Mouse (Mus musculus) cerebellum, postnatal 14 days (tissue): ENCODE data around the gene Odf3b.

Experiments used
- DNase-seq, 2 experiments: peaks; one replicate each; pipeline ENCODE4 v3.0.0; 2021; ENCODE audit warnings: mixed read lengths in 2 of 2

Odf3b gene

DNA sequence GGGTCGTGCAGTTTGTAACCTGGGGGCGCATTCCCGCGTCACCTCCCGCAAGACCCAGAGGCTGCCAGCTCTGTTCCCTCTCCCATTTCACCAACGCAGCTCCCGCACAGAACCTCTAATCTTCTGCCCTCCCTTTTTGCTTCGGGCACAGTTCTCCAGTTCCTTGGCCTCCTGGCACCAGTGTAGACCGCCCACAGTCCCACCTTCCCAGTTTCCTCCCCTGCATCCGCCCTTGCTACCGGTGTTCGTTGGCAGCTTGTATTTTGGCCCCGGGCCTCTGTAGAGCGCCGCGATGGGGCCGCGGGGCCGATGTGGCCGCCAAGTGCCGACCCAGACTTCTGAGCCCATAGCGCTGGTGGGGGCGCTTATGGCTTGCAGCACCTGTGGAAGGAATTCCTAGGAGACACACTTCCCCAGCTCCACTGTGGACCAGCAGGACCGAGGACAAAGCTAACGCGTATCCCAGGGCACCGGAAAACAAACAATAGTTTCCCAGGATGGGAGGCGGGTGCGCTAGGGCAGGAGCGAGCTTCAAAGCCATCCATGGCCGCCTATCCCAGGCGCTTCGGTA lies at the start of gene Odf3b:
TSS of gene Odf3b (minus strand) at position 452 of the 571 bp plus-strand sequence.
- peak; percentile 81 to 87 for DNase-seq

DNA sequence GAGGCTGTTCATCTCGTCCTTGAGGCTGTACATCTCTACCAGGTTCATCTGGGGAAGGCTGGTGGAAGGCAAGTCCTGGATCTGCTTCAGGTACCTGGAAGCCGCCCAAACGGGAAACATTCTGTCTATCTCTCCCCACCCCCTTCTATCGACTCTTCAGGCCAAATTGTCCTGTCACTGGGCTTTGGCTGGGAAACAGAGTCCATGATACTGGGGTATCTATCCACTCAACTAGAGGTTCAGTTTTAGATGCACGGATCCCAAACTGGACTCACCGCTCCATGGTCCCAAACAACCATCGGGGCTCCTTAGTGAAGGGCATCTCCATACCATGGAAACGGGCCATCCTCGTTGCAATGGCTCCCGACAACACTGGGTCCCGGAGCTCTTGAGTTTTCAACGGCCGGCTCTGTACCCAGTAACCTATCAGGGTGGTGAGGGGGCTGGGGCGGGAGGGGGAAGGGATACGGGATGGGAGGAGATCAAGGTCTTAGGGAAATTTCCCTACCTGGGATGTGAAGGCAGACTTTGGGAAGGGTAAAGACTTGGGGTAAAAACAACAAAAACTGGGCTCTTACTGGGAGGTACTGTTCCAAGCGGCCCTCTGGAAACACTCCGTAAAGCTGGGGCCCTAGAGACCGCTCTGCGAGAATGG lies 49.2 kb upstream of the Odf3b start:
- peak in 1 of 2 experiments; percentile 40 for DNase-seq

DNA sequence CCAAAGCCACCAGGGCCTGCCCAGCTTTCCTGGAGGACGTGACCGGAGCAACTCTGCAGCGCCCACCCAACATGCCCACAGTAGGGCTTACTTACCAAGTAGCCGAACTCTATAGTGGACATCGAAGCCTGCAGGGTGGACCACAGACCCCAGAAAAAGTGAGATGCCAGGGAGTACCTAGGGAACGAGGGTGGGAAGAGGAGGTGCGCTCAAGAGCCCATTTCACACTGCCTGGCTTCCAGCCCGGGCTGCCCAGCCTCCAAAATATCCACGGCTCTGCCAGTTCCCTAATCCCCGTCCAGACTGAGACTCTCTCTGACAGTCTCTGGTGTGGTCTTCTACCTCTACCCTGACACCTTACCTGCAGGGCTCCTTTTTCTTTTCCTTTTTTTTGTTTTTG lies 47.6 kb upstream of the Odf3b start:
- no peak for DNase-seq

DNA sequence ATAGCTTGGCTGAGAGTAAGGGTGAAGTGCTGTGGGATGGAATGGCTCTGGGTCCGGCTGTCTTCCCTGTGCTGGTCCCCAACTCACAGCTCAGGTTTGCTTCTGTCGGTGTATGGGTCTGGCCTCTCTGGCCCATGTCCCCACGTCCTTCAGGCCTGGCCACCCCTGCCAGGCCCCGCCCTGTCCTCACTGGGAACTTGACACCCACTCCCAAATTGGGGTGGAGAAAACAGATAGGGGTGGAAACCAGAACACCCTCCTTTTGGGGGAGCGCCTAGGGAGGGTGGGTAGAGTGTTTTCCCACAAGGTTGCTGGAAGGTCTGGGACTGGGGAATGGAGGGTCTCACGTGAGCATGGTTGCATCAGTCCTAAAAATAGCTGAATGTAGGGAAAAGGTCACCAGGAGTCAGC lies 46.6 kb upstream of the Odf3b start, which contains the start of gene Cpt1b:
TSS of gene Cpt1b (minus strand) at position 153 of the 411 bp plus-strand sequence.
- no peak for DNase-seq

DNA sequence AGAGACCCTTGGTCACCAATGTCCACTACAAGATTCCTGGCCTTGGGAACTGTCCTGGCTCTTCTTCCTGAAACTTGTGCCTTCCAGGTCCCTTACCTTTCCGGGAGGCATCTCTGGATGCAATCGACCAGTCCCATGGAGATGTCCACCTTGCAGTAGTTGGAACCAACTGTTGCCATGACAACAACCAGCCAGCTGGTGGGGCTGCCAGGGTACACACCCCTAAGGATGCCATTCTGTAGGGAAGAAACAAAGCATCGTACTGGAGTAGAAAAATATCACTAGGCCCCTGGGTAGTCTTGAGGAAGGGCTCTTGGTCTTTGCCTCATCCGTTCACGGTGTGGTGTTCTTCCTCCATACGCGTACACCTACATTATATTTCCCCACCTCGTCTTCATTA lies 45.5 kb upstream of the Odf3b start:
- DNase-seq = no peak

DNA sequence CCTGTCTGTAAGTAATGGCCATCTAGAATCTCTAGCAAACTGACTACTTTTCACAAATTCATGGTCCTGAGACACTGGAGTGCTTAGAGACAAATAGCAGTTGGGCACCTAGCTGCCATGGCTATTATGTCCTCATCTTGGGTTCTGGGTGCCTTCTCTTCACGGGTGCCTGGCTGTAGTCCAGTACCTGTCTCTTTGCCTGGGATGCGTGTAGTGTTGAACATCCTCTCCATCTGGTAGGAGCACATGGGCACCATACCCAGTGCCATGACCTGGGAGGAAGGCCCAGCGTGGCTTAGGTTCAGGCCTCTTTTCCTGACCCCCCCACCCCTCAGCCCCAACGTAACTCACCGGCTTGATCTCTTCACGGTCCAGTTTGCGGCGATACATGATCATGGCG lies 42.9 kb upstream of the Odf3b start:
- no peak for DNase-seq

DNA sequence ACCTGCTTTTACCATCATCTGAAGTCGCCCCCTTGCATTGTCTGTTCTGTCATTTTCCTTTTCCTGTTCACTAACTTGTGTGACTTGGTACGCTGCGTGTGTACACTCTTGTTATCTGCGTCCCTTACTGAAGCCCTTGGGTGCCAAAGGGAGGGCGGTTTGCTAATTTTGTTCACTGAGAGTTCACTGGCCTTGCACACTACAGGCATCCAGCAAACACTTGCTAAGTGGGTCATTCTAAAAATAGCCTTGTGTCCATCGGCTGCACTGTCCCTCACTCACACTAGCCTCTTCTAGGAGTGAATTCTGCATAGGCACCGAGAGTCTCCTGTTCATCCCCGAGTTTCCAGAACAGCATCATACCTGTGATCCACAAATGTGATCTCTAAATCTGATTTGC lies 36.2 kb upstream of the Odf3b start:
- peak; percentile 34 to 51 for DNase-seq

DNA sequence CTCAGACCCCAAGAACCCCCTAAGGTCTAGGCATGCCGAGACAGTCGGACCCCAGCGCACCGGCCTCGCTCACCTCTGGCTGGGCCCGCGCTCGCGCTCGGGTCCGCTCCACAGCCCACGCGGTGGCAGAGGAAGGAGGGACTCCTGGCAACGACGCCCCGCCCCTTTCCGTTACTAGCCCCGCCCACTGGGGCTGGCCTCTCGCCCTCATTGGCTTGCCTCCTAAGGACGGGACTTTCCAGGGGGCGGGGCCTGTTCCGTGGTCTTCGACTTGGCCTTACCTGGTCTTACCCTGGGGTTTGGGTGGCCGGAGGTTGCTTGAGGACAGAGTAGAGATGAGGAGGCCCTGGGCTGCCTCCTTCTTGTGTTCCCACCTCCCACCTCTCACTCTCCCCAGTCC lies 31.0 kb upstream of the Odf3b start, which contains the start of gene Syce3:
TSS of gene Syce3 (minus strand) at position 386 of the 400 bp plus-strand sequence.
- DNase-seq = no peak

DNA sequence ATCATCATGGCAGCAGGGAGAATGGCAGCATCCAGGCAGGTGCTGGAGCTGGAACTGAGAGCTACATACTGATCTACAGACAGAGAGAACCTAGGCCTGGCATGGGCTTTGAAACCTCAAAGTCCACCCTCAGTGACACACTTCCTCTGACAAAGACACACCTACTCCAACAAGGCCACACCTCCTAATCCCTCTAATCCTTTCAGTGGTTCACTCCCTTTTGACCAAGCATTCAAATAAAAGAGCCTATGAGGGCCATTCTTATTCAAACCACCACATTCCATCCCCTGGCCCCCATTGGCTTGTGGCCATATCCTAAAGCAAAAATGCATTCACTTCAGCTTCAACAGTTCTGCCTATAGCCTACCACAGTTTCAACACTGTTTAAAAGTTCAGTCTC lies 27.6 kb upstream of the Odf3b start:
- no peak for DNase-seq

DNA sequence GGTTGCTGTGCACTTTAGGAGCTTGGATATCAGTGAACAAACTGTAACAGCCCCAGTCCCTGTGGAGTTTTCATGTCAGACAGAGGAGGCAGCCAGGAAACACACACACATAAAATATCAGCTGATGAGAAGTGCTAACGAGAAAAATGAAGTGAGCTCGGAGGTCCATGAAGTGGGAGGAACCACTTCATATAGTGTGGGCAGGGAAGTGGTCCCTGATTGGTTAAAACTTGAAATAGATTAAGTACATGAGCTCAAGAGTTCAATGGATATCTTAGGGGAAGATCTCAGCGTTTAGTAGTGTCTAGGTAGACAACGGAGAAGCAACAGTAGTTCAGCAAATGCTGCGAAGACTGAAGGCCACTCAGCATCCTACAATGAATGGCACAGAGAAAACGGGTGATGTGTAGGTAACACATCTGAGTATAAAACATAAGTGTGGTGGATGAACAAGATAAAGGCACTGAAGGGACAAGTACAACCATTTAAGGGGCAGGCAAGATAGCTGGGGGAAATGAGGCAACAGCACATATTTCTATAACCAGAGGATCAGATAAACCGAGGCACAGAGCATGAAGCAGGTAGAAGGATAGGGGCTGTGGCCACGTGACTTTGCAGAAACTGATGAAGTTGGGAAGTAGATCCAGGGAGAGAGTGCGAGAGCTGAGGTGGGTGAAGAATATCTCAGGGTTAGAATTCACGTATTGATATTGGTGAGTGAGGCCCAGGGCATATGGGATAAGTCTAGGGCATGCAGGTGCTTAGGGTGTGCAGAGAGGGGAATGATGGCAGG lies 25.9 kb upstream of the Odf3b start:
- no peak for DNase-seq

DNA sequence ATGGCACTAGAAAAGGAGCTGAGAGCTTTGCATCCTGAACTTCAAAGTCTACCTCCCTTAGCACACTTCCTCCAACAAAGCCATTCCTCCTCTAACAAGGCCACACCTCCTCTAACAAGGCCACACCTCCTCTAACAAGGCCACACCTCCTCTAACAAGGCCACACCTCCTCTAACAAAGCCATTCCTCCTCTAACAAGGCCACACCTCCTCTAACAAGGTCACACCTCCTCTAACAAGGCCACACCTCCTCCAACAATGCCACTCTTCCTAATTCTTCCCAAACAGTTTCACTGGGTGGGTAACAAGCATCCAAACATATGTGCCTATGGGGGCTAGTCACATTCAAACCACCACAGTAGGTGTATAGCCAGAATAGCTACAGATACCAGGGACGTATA lies 23.4 kb upstream of the Odf3b start:
- no peak for DNase-seq

DNA sequence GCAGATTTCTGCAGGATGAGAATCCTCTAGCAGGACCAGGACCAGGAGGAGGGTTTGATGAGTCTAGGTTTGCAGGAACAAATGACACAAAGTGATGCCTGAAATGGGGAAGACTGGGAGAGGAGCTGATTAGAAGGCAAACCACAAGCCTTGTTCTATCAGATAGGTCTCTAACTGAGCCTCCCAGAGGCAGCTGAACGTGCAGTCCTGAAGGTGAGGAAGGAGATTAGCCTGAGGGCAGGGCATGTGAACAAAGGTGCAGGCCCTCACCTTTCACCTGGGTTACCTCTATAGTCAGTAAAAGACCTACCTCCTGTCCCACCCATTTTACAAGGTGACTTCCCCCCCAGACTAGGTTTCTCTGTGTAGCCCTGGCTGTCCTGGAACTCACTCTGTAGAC lies 20.6 kb upstream of the Odf3b start:
- DNase-seq = no peak

DNA sequence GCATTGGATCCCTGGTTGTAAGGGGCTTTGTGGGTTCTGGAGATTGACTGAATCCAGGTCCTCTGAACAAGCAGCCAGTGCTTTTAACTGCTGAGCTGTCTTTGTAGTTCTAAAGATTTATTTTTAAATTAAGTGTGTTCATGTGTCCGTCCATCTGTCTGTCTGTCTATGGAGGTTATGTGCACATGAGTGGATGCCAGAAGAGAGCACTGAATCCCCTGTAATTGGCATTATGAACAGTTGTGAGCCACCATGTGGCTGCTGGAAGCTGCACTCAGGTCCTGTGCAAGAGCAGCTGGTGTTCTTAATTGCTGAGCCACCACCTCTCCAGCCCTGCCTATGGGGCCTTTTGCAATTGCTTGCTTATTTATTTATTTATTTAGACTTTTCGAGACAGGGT lies 19.1 kb upstream of the Odf3b start:
- DNase-seq = peak; percentile 38 to 42

DNA sequence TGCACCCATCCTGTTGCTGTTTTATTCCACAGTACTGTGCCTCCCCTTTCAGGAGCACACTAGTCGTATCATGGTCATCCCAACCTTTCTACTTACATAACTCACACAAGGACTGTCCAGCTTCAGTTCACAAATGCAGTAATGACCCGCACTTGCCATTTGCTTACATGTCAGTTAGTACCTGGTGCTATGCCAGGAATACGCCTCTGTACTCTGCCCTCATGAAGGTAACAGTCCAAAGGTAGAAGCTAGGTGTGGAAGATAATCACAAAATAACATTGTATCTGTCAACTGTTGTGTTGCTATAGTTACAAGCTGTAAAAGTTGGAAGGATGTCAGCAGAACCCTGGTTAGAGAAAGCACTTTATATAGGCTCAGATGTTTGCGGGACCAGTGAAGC lies 17.8 kb upstream of the Odf3b start:
- no peak for DNase-seq

DNA sequence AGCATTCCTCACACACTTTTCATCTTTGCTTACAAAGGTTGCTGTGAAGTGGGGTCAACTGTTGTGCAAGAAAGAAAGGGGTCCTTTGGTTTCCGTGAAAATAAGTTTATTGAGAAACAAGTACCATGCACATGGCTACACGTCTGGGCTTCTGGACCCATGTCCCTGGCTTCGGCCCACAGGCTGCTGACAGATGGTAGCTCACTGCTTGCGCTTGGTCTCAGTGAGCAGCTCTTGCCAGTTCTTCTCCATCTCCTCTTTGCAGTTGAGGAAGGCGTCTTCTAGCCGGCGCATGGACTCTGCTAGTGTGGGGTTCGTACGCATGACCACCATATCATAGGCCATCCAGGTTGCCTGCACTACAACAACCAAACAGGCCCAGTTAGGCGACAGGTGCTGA lies 11.0 kb upstream of the Odf3b start:
- DNase-seq = peak; percentile 50 to 76

DNA sequence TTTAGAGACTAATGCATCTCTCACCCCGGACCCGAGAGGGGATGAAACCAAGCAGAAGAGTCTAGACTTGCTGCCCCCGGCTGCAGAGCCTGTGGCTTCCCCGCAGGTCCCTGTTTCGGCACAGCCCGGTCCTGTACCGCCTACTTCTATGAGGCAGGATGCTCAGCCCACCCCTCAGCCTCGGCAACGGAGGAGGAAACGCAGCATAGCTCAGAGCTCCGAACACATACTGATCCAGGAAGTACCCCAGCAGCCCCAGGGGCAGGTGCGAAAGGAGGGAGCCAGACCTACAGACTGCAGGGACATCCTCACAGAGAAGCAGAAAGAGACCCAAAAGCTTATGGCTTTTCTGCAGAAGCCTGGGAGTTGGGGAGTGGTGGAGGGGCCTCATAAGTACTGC lies 8.0 kb upstream of the Odf3b start:
- peak in 1 of 2 experiments; percentile 7 for DNase-seq

DNA sequence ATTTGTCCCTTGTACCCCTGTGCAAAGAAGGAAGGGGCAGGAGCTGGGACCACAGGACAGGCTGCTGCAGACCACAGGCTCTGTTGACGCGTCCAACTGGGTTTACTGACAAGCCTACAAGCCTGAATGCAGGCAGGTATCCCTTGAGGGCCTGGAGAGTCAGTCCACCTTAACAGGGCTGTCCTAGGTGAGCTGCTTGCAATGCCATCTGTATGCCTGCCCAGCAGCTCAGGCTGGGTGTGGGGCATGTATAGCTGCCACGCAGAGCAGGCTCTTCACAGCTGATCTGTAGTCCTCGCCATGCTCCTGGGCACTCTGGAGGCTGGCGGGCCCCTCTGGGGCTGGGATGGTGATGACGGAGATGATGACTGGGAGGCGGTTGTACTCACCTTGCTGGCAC lies 5.5 kb upstream of the Odf3b start, which contains the start of gene Klhdc7b:
TSS of gene Klhdc7b (plus strand) at position 301 of the 400 bp plus-strand sequence.
- peak in 1 of 2 experiments; percentile 3 for DNase-seq

DNA sequence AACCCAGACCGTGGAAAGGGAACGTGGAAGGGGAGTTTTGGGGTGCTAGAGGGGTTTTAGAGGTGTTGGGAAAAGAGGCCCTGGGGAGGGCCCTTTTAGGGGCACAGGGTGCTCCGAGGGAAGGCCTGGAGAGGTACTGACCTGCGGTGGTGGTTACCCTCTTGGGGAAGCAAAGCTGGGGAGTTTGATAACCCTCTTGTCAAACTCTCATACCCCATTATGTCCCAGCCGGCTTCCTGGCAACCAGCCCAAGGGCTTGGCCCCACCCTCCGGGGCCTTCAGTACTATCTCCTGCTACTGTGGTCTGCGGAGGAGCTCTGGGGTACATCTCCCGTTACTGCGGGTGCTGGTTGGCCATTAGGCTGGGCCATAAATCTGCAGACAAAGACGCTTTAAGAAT lies 347 bp upstream of the Odf3b start:
- DNase-seq = peak; percentile 69

DNA sequence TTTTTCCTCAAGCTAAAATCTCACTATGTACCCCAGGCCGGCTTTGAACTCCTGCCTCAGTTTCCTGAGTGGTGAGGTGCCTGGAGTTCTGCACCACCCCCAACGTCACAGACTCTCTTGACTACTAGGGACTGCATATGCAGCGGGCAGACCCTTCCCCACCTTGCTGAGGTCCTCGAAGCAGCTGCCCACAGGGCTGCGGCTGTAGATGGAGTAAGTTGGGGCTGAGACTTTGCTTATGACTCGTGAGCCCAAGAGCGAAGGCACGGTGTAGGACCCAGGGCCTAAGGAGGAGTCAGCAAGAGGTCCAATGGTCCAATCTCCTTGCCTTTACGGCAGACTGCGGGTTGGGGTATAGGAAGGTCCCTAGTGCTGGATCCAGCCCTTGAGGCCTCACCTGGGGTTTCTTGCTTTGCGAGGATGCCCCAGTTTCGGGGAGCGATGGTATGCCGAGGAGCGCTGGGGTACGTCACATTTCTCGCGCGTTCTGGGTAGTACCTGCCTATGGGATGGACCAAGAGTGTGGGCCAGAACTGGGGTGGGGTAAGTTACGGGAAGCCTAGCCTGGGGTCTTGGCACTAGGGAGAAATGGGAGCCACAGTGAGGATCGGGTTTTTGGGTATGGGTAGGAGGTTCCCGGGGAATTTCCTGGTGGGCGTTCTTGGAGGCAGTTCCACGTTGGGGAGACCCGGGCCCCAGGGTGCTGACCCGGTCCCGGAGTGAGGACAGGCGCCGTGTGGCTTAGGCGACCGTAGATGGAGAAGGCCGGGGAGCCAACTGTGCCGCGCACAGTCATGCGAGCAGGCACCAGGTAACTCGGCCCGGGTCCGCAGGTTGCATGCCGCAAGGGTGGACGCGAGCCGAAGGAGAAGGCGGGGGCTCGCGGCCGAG lies 899 bp downstream of the Odf3b start:
- DNase-seq = no peak

DNA sequence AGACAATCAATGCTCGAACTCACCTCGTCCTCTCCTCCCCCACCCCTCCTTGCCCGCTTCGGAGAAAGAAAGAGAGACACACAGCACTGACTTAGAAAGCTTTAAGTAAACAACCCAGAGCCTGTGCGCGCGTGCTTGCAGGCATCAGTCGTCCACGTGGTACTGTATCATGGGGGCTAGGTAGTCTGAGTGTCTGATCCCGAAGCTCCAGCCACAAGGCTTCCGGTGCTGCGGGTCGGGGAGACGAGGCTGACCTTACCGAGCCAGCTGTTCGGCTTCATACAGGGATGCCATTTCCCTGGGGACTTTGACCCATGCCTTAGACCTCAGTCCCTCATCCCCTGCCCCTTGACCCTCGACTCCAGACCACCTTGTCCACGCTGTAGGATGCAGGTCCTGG lies 1.7 kb downstream of the Odf3b start:
- peak in 1 of 2 experiments; percentile 15 for DNase-seq

DNA sequence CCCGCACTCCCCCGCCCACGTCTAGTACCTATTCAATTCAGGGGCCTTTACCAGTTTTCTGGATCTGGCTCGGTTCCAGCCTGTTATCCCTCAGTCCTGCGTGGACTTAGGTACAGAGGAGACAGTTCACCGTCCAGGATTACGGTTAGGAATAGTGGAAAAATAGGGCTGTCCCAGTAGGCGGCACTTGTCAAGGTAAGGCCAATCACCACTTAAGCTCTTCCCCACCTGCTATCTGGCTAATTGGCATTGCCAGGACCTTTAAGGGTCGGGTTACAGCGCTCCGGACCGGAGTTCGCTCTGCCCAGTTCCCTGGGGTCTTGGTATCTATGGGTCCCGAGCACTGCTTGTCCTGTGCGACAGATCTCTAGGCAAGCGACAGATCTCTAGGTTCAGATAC lies 2.1 kb downstream of the Odf3b start, which contains the start of gene Tymp:
TSS of gene Tymp (minus strand) at position 83 of the 400 bp plus-strand sequence.
- no peak for DNase-seq

DNA sequence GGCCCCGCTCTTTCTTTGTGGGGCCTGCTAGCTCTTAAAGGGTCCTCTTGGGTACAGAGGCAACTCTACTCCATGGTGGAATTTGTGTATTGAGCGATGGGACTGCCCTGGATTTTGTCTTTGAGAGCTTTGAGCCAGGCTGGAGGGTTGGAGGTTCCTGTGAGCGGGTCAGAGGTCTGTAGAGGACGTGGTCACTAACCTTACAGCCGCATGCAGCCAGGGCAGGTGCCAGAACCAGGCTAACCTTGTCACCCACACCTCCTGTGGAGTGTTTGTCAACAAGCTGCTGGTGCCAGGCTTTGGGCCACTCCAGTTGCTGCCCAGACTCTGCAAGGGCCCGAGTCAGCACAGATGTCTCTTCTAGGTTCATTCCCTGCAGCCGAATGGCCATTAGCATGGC lies 3.0 kb downstream of the Odf3b start:
- DNase-seq = no peak
